Mouse (Mus musculus) brain, embryonic 14.5 days (tissue): Measurements from ENCODE around the gene Tex9.

ENCODE experiments used
- CTCF ChIP-seq: fragments of 200-500 bp; IDR thresholded peaks from 2 replicates; pipeline ENCODE4 v1.5.1; 2012; ENCODE audit warnings: inconsistent platforms, mild to moderate bottlenecking, moderate library complexity, borderline replicate concordance; ENCODE audit not compliant: insufficient read depth, insufficient read length; ENCODE audit errors: extremely low read depth
- POLR2A ChIP-seq: fragments of 200-500 bp; IDR thresholded peaks from 2 replicates; pipeline ENCODE4 v1.6.1; 2012; ENCODE audit warnings: mild to moderate bottlenecking, inconsistent platforms, borderline replicate concordance; ENCODE audit not compliant: poor library complexity, insufficient read depth, insufficient read length, severe bottlenecking; ENCODE audit errors: extremely low read depth

GRCm38 (mm10) chr9:72459703-72460102 is 32.3 kb downstream of the Tex9 start:
- TF ChIP-seq POLR2A (no peak), CTCF (no peak)
